Mouse (Mus musculus): ENCODE measurements around the gene Aqp3.

DNA sequence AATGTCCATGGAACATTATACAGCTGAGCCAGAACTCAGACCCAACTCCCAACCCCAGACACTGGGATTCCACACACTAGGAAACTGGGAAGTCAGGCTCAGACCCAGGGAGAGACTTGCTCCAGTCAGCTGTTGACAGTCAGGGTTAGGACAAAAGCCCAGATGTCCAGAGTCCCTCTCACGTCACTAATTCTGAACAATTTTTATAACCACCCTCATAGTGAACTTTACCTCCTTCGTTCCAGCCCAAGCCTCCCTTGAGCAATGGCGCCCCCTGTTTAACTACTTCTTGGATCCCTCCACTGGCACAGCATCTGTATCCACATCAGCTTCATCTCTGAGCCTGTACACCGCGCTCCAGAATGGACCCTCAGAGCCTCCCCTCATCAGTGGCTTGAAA, 54.0 kb downstream of the Aqp3 start:
- TF ChIP-seq CTCF (conservative IDR thresholded peaks at IDR 0.05; ENCODE audit: insufficient read depth, insufficient read length, low read depth, low read length) (no peak; the same call in 1 of the 2 replicates), POLR2A (IDR thresholded peaks at IDR 0.05; ENCODE audit: low read depth, low read length) (no peak)
